Mouse (Mus musculus) hindbrain, embryonic 11.5 days (tissue): Measurements from ENCODE around the gene Smox. TPM values are rescaled to one million over a fixed set of nuclear protein-coding genes. Genes with fewer than 3 reads are reported as not detected.
"Not testable (repeated sequence)": the region's sequence is repeated elsewhere in the genome, so short reads cannot be mapped to it uniquely, and the experiment has no call there.

Experiments used
- ATAC-seq: fragments of 200-750 bp; cut with Nextera tagmentation; 2 replicates; pipeline ENCODE4 v1.8.0; 2017; ENCODE audit warnings: mild to moderate bottlenecking, moderate TSS enrichment, moderate library complexity; ENCODE audit not compliant: low FRiP score
- DNase-seq: peaks from one replicate; pipeline ENCODE4 v3.0.0-alpha.2; 2015; ENCODE audit warnings: low spot score
- H3K27ac ChIP-seq: fragments of 300-500 bp; sonication (generic); 2 replicates; pipeline ENCODE4 v1.5.1; 2014; ENCODE audit warnings: mild to moderate bottlenecking, low read depth, low read length
- H3K27me3 ChIP-seq: fragments of 300-500 bp; sonication (generic); 2 replicates; pipeline ENCODE4 v1.6.1; 2014; ENCODE audit warnings: mild to moderate bottlenecking, low read length, moderate library complexity, mixed read lengths; ENCODE audit not compliant: control insufficient read depth, insufficient read depth
- H3K36me3 ChIP-seq: fragments of 300-500 bp; sonication (generic); 2 replicates; pipeline ENCODE4 v1.6.1; 2014; ENCODE audit warnings: mild to moderate bottlenecking, low read length, moderate library complexity, mixed read lengths; ENCODE audit not compliant: control insufficient read depth, insufficient read depth
- H3K4me1 ChIP-seq: fragments of 300-500 bp; sonication (generic); replicated peaks from 2 replicates; pipeline ENCODE4 v1.6.1; 2014; ENCODE audit warnings: low read length, mixed read lengths; ENCODE audit not compliant: control insufficient read depth, insufficient read depth
- H3K4me2 ChIP-seq: fragments of 300-500 bp; sonication (generic); replicated peaks from 2 replicates; pipeline ENCODE4 v1.6.1; 2014; ENCODE audit warnings: mild to moderate bottlenecking, low read depth, low read length
- H3K4me3 ChIP-seq: fragments of 300-500 bp; sonication (generic); 2 replicates; pipeline ENCODE4 v1.5.1; 2014; ENCODE audit warnings: low read depth, low read length
- H3K9ac ChIP-seq: fragments of 300-500 bp; sonication (generic); 2 replicates; pipeline ENCODE4 v1.6.1; 2014; ENCODE audit warnings: low read depth, low read length
- H3K9me3 ChIP-seq: fragments of 300-500 bp; sonication (generic); 2 replicates; pipeline ENCODE4 v1.6.1; 2016; ENCODE audit warnings: low read length; ENCODE audit not compliant: control insufficient read depth
- WGBS: fragments of 180-500 bp; shearing (Covaris S2); extraction: QIAGEN DNeasy Blood & Tissue Kit; methylation state at CpG from one replicate; pipeline ENCODE4 v1.1.7; 2014; 5-methylcytosine and 5-hydroxymethylcytosine counted together
- polyA plus RNA-seq: library from polyadenylated mRNA; unstranded; fragments of >200 nt; fragmentation: Nextera tagmentation; extraction: Ambion mirVana; gene quantifications from 2 replicates; pipeline ENCODE4 v1.2.1, GENCODE M21; 2014

Smox gene
- polyA plus RNA-seq, 1 experiment from 2014 or later = 25.6 TPM

DNA sequence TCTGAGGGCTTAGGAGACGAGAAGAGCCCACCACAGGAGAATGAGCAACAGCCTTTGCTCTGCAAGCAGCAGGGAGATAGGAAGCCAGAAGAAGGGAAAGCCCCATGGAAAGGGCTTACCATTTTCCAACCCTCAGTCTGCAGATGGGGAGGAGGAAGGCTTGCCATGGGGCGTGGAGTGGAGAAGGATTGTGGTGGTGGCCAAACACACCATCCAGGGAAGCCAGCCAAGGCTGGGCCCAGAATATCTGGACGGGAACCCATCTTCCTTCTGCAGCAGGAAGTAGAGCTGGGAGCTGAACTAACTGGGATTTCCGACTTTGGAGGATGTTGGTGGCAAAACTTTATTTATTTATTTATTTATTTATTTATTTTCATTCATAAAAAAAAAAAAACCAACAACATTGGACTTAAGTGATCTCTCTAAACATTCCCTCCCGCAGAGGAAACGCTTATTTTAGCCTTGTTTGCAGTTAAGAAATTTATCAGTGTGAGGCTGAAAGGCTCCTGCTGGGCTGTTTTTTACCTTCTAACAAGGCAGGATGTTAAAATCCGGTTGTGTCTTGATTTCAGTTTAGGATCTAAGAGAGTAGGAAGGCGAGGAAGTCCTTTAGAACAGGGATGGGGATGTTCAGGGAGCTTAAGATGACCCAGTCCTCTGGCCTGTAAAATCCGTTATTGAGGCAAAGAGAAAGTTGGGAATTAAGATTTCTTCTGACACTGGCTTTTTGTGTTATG is 30.2 kb upstream of the Smox start:
- ATAC-seq (no peak), DNase-seq (no peak)
- Histone ChIP-seq H3K4me2 (no peak overlapping the region), H3K27me3 (no peaks in the 10 kb centered on the region), H3K9ac (no peak overlapping the region), H3K4me3 (no peak overlapping the region), H3K9me3 (no peaks in the 10 kb centered on the region), H3K36me3 (no peaks in the 10 kb centered on the region), H3K4me1 (no peaks in the 10 kb centered on the region), H3K27ac (no peak overlapping the region)
- 75% methylated on average over 9 of the region's 9 CpGs for WGBS

- Histone ChIP-seq H3K27me3 (no peaks in the 10 kb centered on the region), H3K9me3 (no peaks in the 10 kb centered on the region), H3K4me2 (no peak overlapping the region), H3K27ac (no peak overlapping the region), H3K36me3 (no peaks in the 10 kb centered on the region), H3K9ac (no peak overlapping the region), H3K4me1 (no peaks in the 10 kb centered on the region), H3K4me3 (no peak overlapping the region)
- 50% methylated on average over 4 of the region's 4 CpGs for WGBS
- peak; percentile 25 for DNase-seq
- no peak for ATAC-seq
Measured at GRCm38 (mm10) chr2:131462991-131463390, 28.3 kb upstream of the Smox start.

DNA sequence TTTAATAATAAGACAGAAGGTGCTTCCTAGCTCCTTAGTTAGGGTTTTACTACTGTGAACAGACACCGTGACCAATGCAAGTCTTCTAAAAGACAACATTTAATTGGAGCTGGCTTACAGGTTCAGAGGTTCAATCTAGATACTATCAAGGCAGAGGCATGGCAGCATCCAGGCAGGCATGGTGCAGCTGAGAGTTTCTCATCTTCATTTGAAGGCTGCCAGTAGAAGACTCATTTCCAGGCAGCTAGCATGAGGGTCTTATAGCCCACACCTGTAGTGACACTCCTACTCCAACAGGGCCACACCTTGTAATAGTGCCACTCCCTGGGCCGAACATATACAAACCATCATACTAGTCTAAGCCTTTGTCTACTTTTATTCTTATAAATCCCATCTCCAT is 27.1 kb upstream of the Smox start:
- Histone ChIP-seq H3K27me3 (no peaks in the 10 kb centered on the region), H3K4me2 (no peak overlapping the region), H3K36me3 (no peaks in the 10 kb centered on the region), H3K27ac (no peak overlapping the region), H3K9me3 (no peaks in the 10 kb centered on the region), H3K4me1 (no peaks in the 10 kb centered on the region), H3K4me3 (no peak overlapping the region), H3K9ac (no peak overlapping the region)
- ATAC-seq = no peak
- WGBS = 96% methylated on average over 2 of the region's 2 CpGs
- DNase-seq = no peak

DNA sequence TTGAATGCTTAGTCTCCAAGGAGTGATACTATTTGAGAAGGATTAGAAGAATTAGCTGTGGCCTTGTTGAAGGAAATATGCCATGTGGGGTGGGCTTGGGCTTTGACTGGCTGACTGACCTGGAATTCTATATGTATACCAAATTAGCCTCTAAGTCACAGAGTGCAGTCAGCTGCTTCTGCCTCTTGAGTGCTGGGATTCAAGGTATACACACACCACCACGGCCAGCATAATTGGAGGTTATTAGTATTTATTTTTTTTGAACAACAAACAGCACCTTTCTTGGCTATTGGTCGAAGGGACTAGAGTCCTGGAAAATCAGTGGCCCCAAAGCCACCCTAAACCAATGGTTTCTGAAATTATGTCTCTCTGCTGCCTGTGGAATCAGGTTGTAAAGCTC is 24.6 kb upstream of the Smox start:
- H3K4me1 ChIP-seq = no peaks in the 10 kb centered on the region

DNA sequence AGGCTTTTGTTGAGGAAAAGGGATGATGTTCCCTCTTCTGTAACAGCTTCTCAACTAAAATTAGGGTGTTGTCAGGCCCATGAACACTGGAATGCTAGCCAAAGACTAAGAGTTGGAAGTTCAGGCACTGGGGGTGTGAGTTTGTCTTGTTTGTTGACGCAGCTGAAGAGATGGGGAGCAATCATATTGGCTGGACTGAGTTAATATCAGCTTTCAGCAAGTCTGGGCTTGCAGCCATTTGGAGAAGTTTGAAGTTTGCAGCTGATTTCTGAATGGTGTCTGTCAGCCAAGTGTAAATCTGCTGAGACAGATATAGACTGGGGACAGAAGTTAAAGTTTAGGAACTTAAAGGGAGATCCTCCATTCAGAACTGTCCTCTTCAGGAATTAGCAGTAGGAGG is 21.4 kb upstream of the Smox start:
- Histone ChIP-seq H3K4me1 (no peaks in the 10 kb centered on the region), H3K27me3 (no peaks in the 10 kb centered on the region), H3K36me3 (no peaks in the 10 kb centered on the region), H3K4me2 (no peak overlapping the region), H3K9me3 (no peaks in the 10 kb centered on the region), H3K9ac (no peak overlapping the region), H3K27ac (no peak overlapping the region), H3K4me3 (no peak overlapping the region)
- DNase-seq = no peak
- 50% methylated on average over 1 of the region's 1 CpGs for WGBS
- no peak for ATAC-seq

More for the DNA sequence above, 24.6 kb upstream of the Smox start:
- no peak overlapping the region for H3K4me2 ChIP-seq
- no peak overlapping the region for H3K27ac ChIP-seq
- no peak overlapping the region for H3K4me3 ChIP-seq
- DNase-seq (no peak), ATAC-seq (no peak)
- H3K27me3 ChIP-seq = no peaks in the 10 kb centered on the region
- 90% methylated on average over 2 of the region's 2 CpGs for WGBS
- no peaks in the 10 kb centered on the region for H3K36me3 ChIP-seq
- no peak overlapping the region for H3K9ac ChIP-seq
- no peaks in the 10 kb centered on the region for H3K9me3 ChIP-seq

GRCm38 (mm10) chr2:131473749-131474148 is 17.5 kb upstream of the Smox start:
- H3K4me3 ChIP-seq = no peak overlapping the region
- H3K9me3 ChIP-seq = no peaks in the 10 kb centered on the region
- H3K27ac ChIP-seq = no peak overlapping the region
- H3K4me1 ChIP-seq = no peaks in the 10 kb centered on the region
- ATAC-seq (no peak), DNase-seq (no peak)
- no peaks in the 10 kb centered on the region for H3K36me3 ChIP-seq
- no peak overlapping the region for H3K4me2 ChIP-seq
- no peaks in the 10 kb centered on the region for H3K27me3 ChIP-seq
- 84% methylated on average over 6 of the region's 6 CpGs for WGBS
- H3K9ac ChIP-seq = no peak overlapping the region

DNA sequence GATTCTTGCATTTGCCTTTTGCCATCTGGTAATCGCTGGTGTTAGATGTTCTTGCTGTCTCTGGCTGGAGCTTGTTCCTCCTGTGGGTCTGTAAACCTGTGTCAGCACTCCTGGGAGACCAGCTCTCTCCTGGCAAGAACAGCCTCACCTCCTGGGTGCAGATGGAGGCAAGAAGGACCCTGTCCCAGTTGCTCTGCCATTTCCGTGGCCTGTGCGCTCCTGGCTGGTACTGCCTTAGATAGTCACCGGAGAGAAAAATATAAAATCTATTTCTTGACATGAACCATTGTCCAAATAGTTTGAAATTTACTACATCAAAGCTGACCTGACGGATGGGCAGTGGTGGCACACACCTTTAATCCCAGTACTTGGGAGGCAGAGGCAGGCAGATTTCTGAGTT is 14.2 kb upstream of the Smox start:
- H3K9ac ChIP-seq, DNase-seq, H3K27me3 ChIP-seq, H3K4me3 ChIP-seq, H3K9me3 ChIP-seq, H3K4me2 ChIP-seq, ATAC-seq, H3K4me1 ChIP-seq, H3K36me3 ChIP-seq, H3K27ac ChIP-seq: not testable (repeated sequence)
- WGBS = 95% methylated on average over 5 of the region's 5 CpGs

DNA sequence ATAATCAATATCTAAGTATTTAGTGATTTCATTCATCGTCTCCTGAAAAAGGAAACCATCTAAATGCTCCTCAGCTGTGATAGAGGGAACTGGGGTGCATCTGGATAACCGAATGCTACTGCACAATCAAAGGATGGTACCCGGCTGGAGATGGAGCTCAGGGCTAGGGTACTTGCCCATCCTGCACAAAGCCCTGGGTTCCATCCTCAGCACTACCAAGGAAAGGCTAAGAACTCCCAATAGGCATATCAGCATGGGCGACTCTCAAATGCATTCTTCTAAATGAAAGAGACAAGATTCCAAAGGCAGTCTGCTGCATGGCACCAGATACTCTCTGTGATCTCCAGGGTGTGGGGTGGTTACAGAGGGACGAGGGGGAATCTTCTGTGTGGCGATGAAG is 13.4 kb upstream of the Smox start:
- no peak overlapping the region for H3K9ac ChIP-seq
- no peak for ATAC-seq
- no peaks in the 10 kb centered on the region for H3K9me3 ChIP-seq
- no peaks in the 10 kb centered on the region for H3K27me3 ChIP-seq
- H3K4me3 ChIP-seq = no peak overlapping the region
- H3K4me2 ChIP-seq = no peak overlapping the region
- 89% methylated on average over 6 of the region's 6 CpGs for WGBS
- no peak for DNase-seq
- no peaks in the 10 kb centered on the region for H3K36me3 ChIP-seq
- no peak overlapping the region for H3K27ac ChIP-seq
- H3K4me1 ChIP-seq = no peaks in the 10 kb centered on the region

- no peak overlapping the region for H3K27ac ChIP-seq
- no peak overlapping the region for H3K4me2 ChIP-seq
- no peaks in the 10 kb centered on the region for H3K9me3 ChIP-seq
- no peaks in the 10 kb centered on the region for H3K27me3 ChIP-seq
- DNase-seq (no peak), ATAC-seq (no peak)
- no peaks in the 10 kb centered on the region for H3K4me1 ChIP-seq
- no peaks in the 10 kb centered on the region for H3K36me3 ChIP-seq
- no peak overlapping the region for H3K9ac ChIP-seq
- H3K4me3 ChIP-seq = no peak overlapping the region
- 77% methylated on average over 8 of the region's 8 CpGs for WGBS
Measured at GRCm38 (mm10) chr2:131478349-131478748, 12.9 kb upstream of the Smox start.
